Mouse (Mus musculus) lung, postnatal 0 days (tissue): ENCODE data around the gene Cracr2a. TPM values are rescaled to one million over a fixed set of nuclear protein-coding genes. Genes with fewer than 3 reads are reported as not detected.
A peak's percentile ranks its signal among the peaks of the same experiment; 100 is the strongest.

ENCODE experiments used
- ATAC-seq: fragments of 200-750 bp; cut with Nextera tagmentation; 2 replicates; pipeline ENCODE4 v1.8.0; 2017; ENCODE audit warnings: moderate library complexity
- DNase-seq: peaks from one replicate; pipeline ENCODE4 v3.0.0-alpha.2; 2016; ENCODE audit warnings: low spot score
- H3K27ac ChIP-seq: fragments of 300-500 bp; sonication (generic); 2 replicates; pipeline ENCODE4 v1.5.1; 2014; ENCODE audit warnings: antibody characterized with exemption, mild to moderate bottlenecking, low read length, mixed read lengths
- H3K27me3 ChIP-seq: fragments of 300-500 bp; sonication (generic); replicated peaks from 2 replicates; pipeline ENCODE4 v1.6.1; 2014; ENCODE audit warnings: low read length, mixed read lengths; ENCODE audit not compliant: insufficient read depth
- H3K36me3 ChIP-seq: fragments of 300-500 bp; sonication (generic); 2 replicates; pipeline ENCODE4 v1.6.1; 2014; ENCODE audit warnings: low read length, mixed read lengths; ENCODE audit not compliant: insufficient read depth
- H3K4me1 ChIP-seq: fragments of 300-500 bp; sonication (generic); 2 replicates; pipeline ENCODE4 v1.6.1; 2014; ENCODE audit warnings: antibody characterized with exemption, low read depth, low read length, mixed read lengths; ENCODE audit not compliant: insufficient read depth
- H3K4me2 ChIP-seq: fragments of 300-500 bp; sonication (generic); replicated peaks from 2 replicates; pipeline ENCODE4 v1.6.1; 2014; ENCODE audit warnings: low read depth, mild to moderate bottlenecking, low read length, moderate library complexity, mixed read lengths
- H3K4me3 ChIP-seq: fragments of 300-500 bp; sonication (generic); 2 replicates; pipeline ENCODE4 v1.5.1; 2014; ENCODE audit warnings: low read depth, low read length
- H3K9ac ChIP-seq: fragments of 300-500 bp; sonication (generic); replicated peaks from 2 replicates; pipeline ENCODE4 v1.6.1; 2014; ENCODE audit warnings: low read depth, mild to moderate bottlenecking
- H3K9me3 ChIP-seq: fragments of 300-500 bp; sonication (generic); 2 replicates; pipeline ENCODE4 v1.6.1; 2016; ENCODE audit warnings: low read length, mixed read lengths
- CTCF ChIP-seq: IDR thresholded peaks from 2 replicates; pipeline ENCODE4 v1.5.1; 2016; ENCODE audit warnings: antibody characterized with exemption, mild to moderate bottlenecking
- EP300 ChIP-seq: IDR thresholded peaks from 2 replicates; pipeline ENCODE4 v1.6.1; 2016; ENCODE audit warnings: antibody characterized with exemption, mild to moderate bottlenecking, control low read depth
- WGBS: fragments of 180-500 bp; shearing (Covaris S2); extraction: QIAGEN DNeasy Blood & Tissue Kit; methylation state at CpG from one replicate; pipeline ENCODE4 v1.1.7; 2014; 5-methylcytosine and 5-hydroxymethylcytosine counted together
- polyA plus RNA-seq: library from polyadenylated mRNA; unstranded; fragments of >200 nt; fragmentation: Nextera tagmentation; extraction: Ambion mirVana; gene quantifications from 2 replicates; pipeline ENCODE4 v1.2.1, GENCODE M21; 2015

Gene Cracr2a
- polyA plus RNA-seq, 1 experiment from 2014 or later, result 5.4 TPM

DNA sequence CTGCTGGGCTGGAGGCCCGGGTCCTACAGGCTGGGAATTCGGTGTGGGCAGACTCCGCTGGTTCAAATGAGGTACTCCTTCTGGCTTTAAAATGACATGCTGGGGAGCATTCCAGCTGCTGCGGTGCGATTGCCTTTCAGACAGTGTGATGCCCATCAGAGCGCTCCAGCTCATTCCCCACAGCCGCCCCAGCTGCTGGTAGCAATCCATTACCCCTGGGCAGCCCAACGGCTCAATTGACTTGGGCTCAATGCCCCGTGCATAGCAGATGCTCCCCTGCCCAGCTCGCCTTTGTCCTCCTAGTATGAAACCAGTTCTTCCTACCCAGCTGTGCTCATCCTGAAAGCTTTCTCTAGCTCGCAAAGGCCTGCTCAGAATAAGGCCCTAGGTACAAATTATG lies 115.7 kb downstream of the Cracr2a start:
- H3K36me3 ChIP-seq, result no peaks in the 10 kb centered on the region
- H3K4me1 ChIP-seq, result no peaks in the 10 kb centered on the region
- ATAC-seq (no peak), DNase-seq (no peak)
- H3K9me3 ChIP-seq, result no peaks in the 10 kb centered on the region
- no peak overlapping the region for H3K4me2 ChIP-seq
- WGBS, result 85% methylated on average over 11 of the region's 11 CpGs
- no peak overlapping the region for H3K27ac ChIP-seq
- TF ChIP-seq EP300 (no peak), CTCF (no peak)
- H3K9ac ChIP-seq, result no peak overlapping the region
- H3K27me3 ChIP-seq, result no peaks in the 10 kb centered on the region
- no peak overlapping the region for H3K4me3 ChIP-seq

DNA sequence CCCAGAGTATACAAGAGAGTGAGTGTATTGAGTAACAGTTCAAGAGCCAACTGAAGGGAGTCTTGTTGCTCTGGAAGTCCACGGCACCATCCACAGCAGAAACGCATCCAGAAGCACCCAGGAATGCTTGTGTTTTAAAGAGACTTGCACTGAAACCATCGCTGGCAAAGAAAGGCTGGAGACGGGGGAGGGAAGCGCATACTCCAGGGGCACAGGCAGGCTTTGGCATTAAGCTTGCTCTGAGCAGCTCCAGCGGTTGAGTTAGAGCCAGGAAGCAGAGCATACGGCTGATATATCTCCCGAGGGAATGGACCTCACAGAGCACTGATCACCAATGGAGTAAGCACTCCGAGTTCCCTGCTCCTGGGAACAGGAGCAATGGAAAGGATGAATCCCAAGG lies 117.2 kb downstream of the Cracr2a start:
- Histone ChIP-seq H3K9me3 (no peaks in the 10 kb centered on the region), H3K27me3 (no peaks in the 10 kb centered on the region), H3K36me3 (no peaks in the 10 kb centered on the region), H3K9ac (no peak overlapping the region), H3K4me3 (no peak overlapping the region), H3K4me2 (no peak overlapping the region), H3K27ac (no peak overlapping the region), H3K4me1 (no peaks in the 10 kb centered on the region)
- TF ChIP-seq EP300, result no peak
- TF ChIP-seq CTCF, result no peak
- DNase-seq (no peak), ATAC-seq (no peak)
- 70% methylated on average over 9 of the region's 9 CpGs for whole genome bisulfite sequencing

DNA sequence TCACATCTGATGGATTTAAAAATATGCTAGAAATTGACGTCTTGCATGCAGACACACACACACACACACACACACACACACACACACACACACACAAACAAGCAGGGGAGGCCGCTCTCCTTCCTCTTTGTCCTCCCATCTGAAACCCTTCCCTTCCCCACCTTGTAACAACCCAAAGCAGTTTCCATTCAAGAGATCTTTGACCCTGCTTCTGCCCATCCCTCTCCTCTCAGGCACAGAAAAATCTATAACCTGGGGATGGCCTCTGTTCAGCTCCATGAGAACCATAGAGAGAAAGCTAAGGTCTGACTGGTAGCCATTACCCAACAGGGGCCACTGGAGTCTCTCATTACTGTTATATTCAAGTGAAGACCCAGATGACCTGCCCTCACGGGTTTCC lies 117.9 kb downstream of the Cracr2a start:
- ATAC-seq, result no peak
- Histone ChIP-seq H3K4me3 (no peak overlapping the region), H3K9ac (no peak overlapping the region), H3K36me3 (no peaks in the 10 kb centered on the region), H3K4me2 (no peak overlapping the region), H3K9me3 (no peaks in the 10 kb centered on the region), H3K27ac (no peak overlapping the region), H3K4me1 (no peaks in the 10 kb centered on the region), H3K27me3 (no peaks in the 10 kb centered on the region)
- TF ChIP-seq CTCF (no peak), EP300 (no peak)
- WGBS, result 75% methylated on average over 3 of the region's 3 CpGs
- no peak for DNase-seq

- TF ChIP-seq CTCF, result no peak
- TF ChIP-seq EP300, result no peak
- Histone ChIP-seq H3K27me3 (no peaks in the 10 kb centered on the region), H3K4me1 (no peaks in the 10 kb centered on the region), H3K27ac (no peak overlapping the region), H3K36me3 (no peaks in the 10 kb centered on the region), H3K9me3 (no peaks in the 10 kb centered on the region), H3K4me2 (no peak overlapping the region), H3K4me3 (no peak overlapping the region), H3K9ac (no peak overlapping the region)
- DNase-seq (no peak), ATAC-seq (no peak)
- WGBS, result 85% methylated on average over 7 of the region's 7 CpGs
Measured at GRCm38 (mm10) chr6:127680784-127681183, 119.6 kb downstream of the Cracr2a start.

GRCm38 (mm10) chr6:127683561-127683960 lies 122.4 kb downstream of the Cracr2a start:
- 20% methylated on average over 8 of the region's 8 CpGs for WGBS
- TF ChIP-seq CTCF (no peak), EP300 (peak; percentile 35; the same call in 1 of the 2 replicates)
- no peaks in the 10 kb centered on the region for H3K4me1 ChIP-seq
- peak; percentile 77 for DNase-seq
- peak; percentile 91 for ATAC-seq
- no peak overlapping the region for H3K9ac ChIP-seq
- H3K4me3 ChIP-seq, result no peak overlapping the region
- no peaks in the 10 kb centered on the region for H3K36me3 ChIP-seq
- no peak overlapping the region for H3K27ac ChIP-seq
- H3K4me2 ChIP-seq, result no peak overlapping the region
- no peaks in the 10 kb centered on the region for H3K9me3 ChIP-seq
- no peaks in the 10 kb centered on the region for H3K27me3 ChIP-seq

DNA sequence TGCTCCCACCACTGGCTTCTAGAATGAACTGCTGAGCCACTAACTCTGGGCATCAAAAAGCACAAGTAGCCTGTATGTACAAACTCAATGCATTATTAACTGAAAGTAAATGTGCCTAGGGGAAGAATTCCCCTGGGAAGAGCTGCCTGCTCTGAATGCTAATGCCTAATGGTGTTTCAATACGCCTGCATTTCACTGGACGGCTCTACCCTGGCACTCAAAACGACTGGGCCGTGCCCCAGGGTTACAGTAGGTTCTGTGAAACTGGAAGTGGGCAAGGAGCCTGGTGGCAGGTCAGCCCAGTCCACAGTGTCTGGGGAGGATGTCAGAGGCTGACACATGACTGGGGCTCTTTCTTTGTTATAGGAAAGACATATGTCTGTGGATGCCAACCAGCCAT lies 123.8 kb downstream of the Cracr2a start:
- 85% methylated on average over 4 of the region's 4 CpGs for WGBS
- no peak for ATAC-seq
- H3K4me3 ChIP-seq, result no peak overlapping the region

More for the DNA sequence above, 123.8 kb downstream of the Cracr2a start:
- H3K36me3 ChIP-seq, result no peaks in the 10 kb centered on the region
- no peaks in the 10 kb centered on the region for H3K27me3 ChIP-seq
- no peak overlapping the region for H3K27ac ChIP-seq
- no peak for DNase-seq
- H3K4me1 ChIP-seq, result no peaks in the 10 kb centered on the region
- no peak for TF ChIP-seq EP300
- TF ChIP-seq CTCF, result no peak
- H3K4me2 ChIP-seq, result no peak overlapping the region
- H3K9me3 ChIP-seq, result no peaks in the 10 kb centered on the region
- no peak overlapping the region for H3K9ac ChIP-seq
